Mouse (Mus musculus) myocyte (in vitro differentiated cells): ENCODE data around the gene Rad51b. TPM values are rescaled to one million over a fixed set of nuclear protein-coding genes. Genes with fewer than 3 reads are reported as not detected.

Source experiments
- H3K27me3 ChIP-seq: one replicate; pipeline ENCODE4 v1.6.1; 2011; ENCODE audit not compliant: control insufficient read depth, insufficient read depth, insufficient read length
- H3K36me3 ChIP-seq: one replicate; pipeline ENCODE4 v1.6.1; 2011; ENCODE audit not compliant: control insufficient read depth, insufficient read depth
- H3K4me2 ChIP-seq: one replicate; pipeline ENCODE4 v1.6.1; 2011; ENCODE audit warnings: low read depth, control low read depth
- H3K4me3 ChIP-seq: one replicate; pipeline ENCODE4 v1.5.1; 2011; ENCODE audit warnings: mild to moderate bottlenecking, control low read depth, moderate library complexity
- H3K79me2 ChIP-seq: one replicate; pipeline ENCODE4 v1.6.1; 2011; ENCODE audit not compliant: control insufficient read depth, insufficient read depth
- H3ac ChIP-seq: one replicate; pipeline ENCODE4 v1.6.1; 2011; ENCODE audit not compliant: control insufficient read depth, insufficient read length
- CEBPB ChIP-seq: IDR thresholded peaks from 2 replicates; pipeline ENCODE4 v1.6.1; 2011; ENCODE audit warnings: mild to moderate bottlenecking, moderate library complexity; ENCODE audit not compliant: poor library complexity, insufficient read depth, severe bottlenecking
- E2F4 ChIP-seq: IDR thresholded peaks from one replicate; pipeline ENCODE4 v1.6.1; 2011; ENCODE audit warnings: mild to moderate bottlenecking, control low read depth, moderate library complexity; ENCODE audit not compliant: insufficient read depth
- MAX ChIP-seq: IDR thresholded peaks from one replicate; pipeline ENCODE4 v1.6.1; 2011; ENCODE audit warnings: low read depth, mild to moderate bottlenecking, control low read depth
- MYOD1 ChIP-seq, 3 experiments: IDR thresholded peaks; one replicate each; pipeline ENCODE4 v1.6.1; 2011; ENCODE audit warnings: control low read depth in 2 of 3, low read depth in 2 of 3, mild to moderate bottlenecking in 2 of 3, moderate library complexity in 1 of 3; ENCODE audit not compliant: insufficient read length in 2 of 3, control insufficient read depth in 1 of 3
- MYOG ChIP-seq, 3 experiments: IDR thresholded peaks; one replicate each; pipeline ENCODE4 v1.6.1; 2011; ENCODE audit warnings: control low read depth in 2 of 3, low read depth in 2 of 3, mild to moderate bottlenecking in 2 of 3; ENCODE audit not compliant: insufficient read length in 2 of 3, control insufficient read depth in 1 of 3, insufficient read depth in 1 of 3
- POLR2A ChIP-seq: IDR thresholded peaks from one replicate; pipeline ENCODE4 v1.6.1; 2011; ENCODE audit warnings: low read depth, mild to moderate bottlenecking, control low read depth, moderate library complexity; ENCODE audit not compliant: insufficient read length
- POLR2AphosphoS2 ChIP-seq: IDR thresholded peaks from one replicate; pipeline ENCODE4 v1.6.1; 2011; ENCODE audit warnings: low read depth, control low read depth; ENCODE audit not compliant: insufficient read length
- REST ChIP-seq: IDR thresholded peaks from one replicate; pipeline ENCODE4 v1.6.1; 2011; ENCODE audit warnings: mild to moderate bottlenecking, control low read depth, moderate library complexity; ENCODE audit not compliant: insufficient read depth, insufficient read length
- SRF ChIP-seq: IDR thresholded peaks from one replicate; pipeline ENCODE4 v1.6.1; 2011; ENCODE audit warnings: low read depth; ENCODE audit not compliant: control insufficient read depth, insufficient read length
- TCF12 ChIP-seq: IDR thresholded peaks from one replicate; pipeline ENCODE4 v1.6.1; 2011; ENCODE audit warnings: mild to moderate bottlenecking, control low read depth; ENCODE audit not compliant: poor library complexity, insufficient read depth, severe bottlenecking
- TCF3 ChIP-seq: IDR thresholded peaks from one replicate; pipeline ENCODE4 v1.6.1; 2011; ENCODE audit warnings: low read depth, control low read depth; ENCODE audit not compliant: insufficient read length
- USF1 ChIP-seq: IDR thresholded peaks from one replicate; pipeline ENCODE4 v1.6.1; 2011; ENCODE audit warnings: low read depth, mild to moderate bottlenecking, control low read depth, moderate library complexity
- polyA plus RNA-seq: library from polyadenylated mRNA; unstranded; fragments of >200 nt; fragmentation: generic; extraction: Trizol; gene quantifications from one replicate; pipeline ENCODE4 v1.2.1, GENCODE M21; 2012; ENCODE audit warnings: missing spikeins

Rad51b gene
- polyA plus RNA-seq, 1 experiment: 1.8 TPM

GRCm38 (mm10) chr12:79377861-79378260 is 80.8 kb downstream of the Rad51b start:
- no peaks in the 10 kb centered on the region for H3K79me2 ChIP-seq
- H3ac ChIP-seq: no peak overlapping the region
- no peaks in the 10 kb centered on the region for H3K27me3 ChIP-seq
- no peak for TF ChIP-seq TCF3
- no peak for TF ChIP-seq USF1
- TF ChIP-seq POLR2AphosphoS2: no peak
- no peak overlapping the region for H3K4me2 ChIP-seq
- no peak overlapping the region for H3K4me3 ChIP-seq
- no peaks in the 10 kb centered on the region for H3K36me3 ChIP-seq

DNA sequence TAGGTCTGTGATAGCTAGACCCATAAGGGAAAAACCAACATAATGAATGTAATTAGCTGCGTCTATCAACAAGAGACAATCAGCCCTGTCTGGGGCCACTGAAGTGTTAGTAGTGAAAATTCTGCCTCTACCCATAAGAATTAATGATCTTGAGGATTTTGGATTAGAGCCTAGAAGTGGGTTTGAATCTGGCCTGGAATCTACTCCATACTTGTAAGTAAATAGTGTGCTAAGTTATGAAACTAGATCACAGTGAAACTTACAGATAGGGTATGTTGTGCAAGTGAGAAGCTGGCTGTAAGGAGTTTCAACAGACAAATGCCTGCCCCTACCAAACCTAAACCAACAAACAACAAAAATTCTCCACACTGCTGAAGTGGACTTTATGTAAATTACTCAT is 83.1 kb downstream of the Rad51b start:
- no peak overlapping the region for H3K4me2 ChIP-seq
- TF ChIP-seq POLR2A: no peak
- no peak for TF ChIP-seq E2F4
- no peak for TF ChIP-seq USF1
- TF ChIP-seq REST: no peak
- TF ChIP-seq SRF: no peak
- TF ChIP-seq TCF3: no peak
- no peak for TF ChIP-seq TCF12
- TF ChIP-seq CEBPB: no peak
- TF ChIP-seq MAX: no peak
- no peak for TF ChIP-seq MYOG (IDR thresholded peaks at IDR 0.05; ENCODE audit: control insufficient read depth in 1 of 3, insufficient read depth in 1 of 3, insufficient read length in 2 of 3, low read depth in 2 of 3)
- TF ChIP-seq MYOD1 (IDR thresholded peaks at IDR 0.05; ENCODE audit: control insufficient read depth in 1 of 3, insufficient read length in 2 of 3, low read depth in 2 of 3): no peak

GRCm38 (mm10) chr12:79381489-79381888 is 84.4 kb downstream of the Rad51b start:
- Histone ChIP-seq H3K27me3 (no peaks in the 10 kb centered on the region), H3K4me3 (no peak overlapping the region), H3K36me3 (no peaks in the 10 kb centered on the region), H3ac (no peak overlapping the region), H3K4me2 (no peak overlapping the region), H3K79me2 (no peaks in the 10 kb centered on the region)
- TF ChIP-seq TCF3: no peak
- TF ChIP-seq POLR2A: no peak
- no peak for TF ChIP-seq TCF12
- TF ChIP-seq POLR2AphosphoS2: no peak

More for the DNA sequence above, 83.1 kb downstream of the Rad51b start:
- Histone ChIP-seq H3K4me3 (no peak overlapping the region), H3ac (no peak overlapping the region), H3K79me2 (no peaks in the 10 kb centered on the region), H3K27me3 (no peaks in the 10 kb centered on the region), H3K36me3 (no peaks in the 10 kb centered on the region)

DNA sequence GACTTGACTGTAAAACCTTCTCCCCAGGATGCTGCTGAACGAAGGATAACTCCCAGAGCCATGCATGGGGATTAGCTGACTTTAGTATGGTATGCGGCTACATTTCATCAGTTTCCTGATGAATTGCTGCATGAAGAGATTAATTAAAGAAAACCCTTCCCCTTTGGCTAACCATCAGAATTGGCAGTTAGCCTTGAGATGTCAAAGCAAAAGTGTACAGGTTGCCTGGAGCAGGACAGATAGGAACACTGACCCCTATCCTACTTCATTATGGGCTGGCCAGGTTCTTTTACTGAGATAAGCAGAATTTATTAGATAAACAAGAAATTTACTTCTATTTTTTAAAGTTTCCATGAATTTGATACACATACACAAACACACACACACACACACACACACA is 85.3 kb downstream of the Rad51b start:
- Histone ChIP-seq H3K4me2 (no peak overlapping the region), H3ac (no peak overlapping the region), H3K79me2 (no peaks in the 10 kb centered on the region), H3K36me3 (no peaks in the 10 kb centered on the region), H3K27me3 (no peaks in the 10 kb centered on the region), H3K4me3 (no peak overlapping the region)
- no peak for TF ChIP-seq MAX
- TF ChIP-seq REST: no peak
- no peak for TF ChIP-seq USF1
- TF ChIP-seq TCF3: no peak
- no peak for TF ChIP-seq MYOD1 (IDR thresholded peaks at IDR 0.05; ENCODE audit: control insufficient read depth in 1 of 3, insufficient read length in 2 of 3, low read depth in 2 of 3)
- no peak for TF ChIP-seq POLR2A

DNA sequence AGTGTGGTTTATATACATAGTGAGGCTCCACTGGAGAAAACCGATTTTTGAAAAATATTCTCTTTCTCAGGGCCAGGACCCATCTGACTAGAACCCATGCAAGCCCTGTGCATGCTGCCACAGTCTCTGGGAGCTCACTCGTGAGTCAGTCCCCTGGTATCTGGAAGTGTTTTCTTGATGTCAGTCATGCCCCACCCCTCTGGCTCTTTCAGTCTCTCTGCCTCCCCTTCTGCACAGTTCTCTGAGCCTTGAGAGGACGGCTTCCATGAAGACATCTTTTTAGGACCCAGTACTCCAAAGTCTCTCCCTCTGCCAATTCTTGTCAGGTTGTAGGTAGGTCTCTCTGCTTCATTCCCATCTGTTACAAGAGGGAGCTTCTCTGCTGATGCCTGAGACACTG is 86.5 kb downstream of the Rad51b start:
- no peaks in the 10 kb centered on the region for H3K27me3 ChIP-seq
- peak overlapping the region; percentile 56 for H3K4me2 ChIP-seq

More for the DNA sequence above, 86.5 kb downstream of the Rad51b start:
- Histone ChIP-seq H3ac (no peak overlapping the region), H3K4me3 (no peak overlapping the region), H3K79me2 (no peaks in the 10 kb centered on the region), H3K36me3 (no peaks in the 10 kb centered on the region)
- TF ChIP-seq TCF12 (no peak), TCF3 (no peak), USF1 (no peak), CEBPB (no peak), POLR2A (no peak), MYOG (IDR thresholded peaks at IDR 0.05; ENCODE audit: control insufficient read depth in 1 of 3, insufficient read depth in 1 of 3, insufficient read length in 2 of 3, low read depth in 2 of 3) (no peak), POLR2AphosphoS2 (no peak), MYOD1 (IDR thresholded peaks at IDR 0.05; ENCODE audit: control insufficient read depth in 1 of 3, insufficient read length in 2 of 3, low read depth in 2 of 3) (no peak), SRF (no peak), E2F4 (no peak), REST (no peak), MAX (no peak)
